Mouse (Mus musculus) inflammation-experienced regulatory T-cells, adult 6 months (primary cell): ENCODE data around the gene Slc7a7. TPM values are rescaled to one million over a fixed set of nuclear protein-coding genes. Genes with fewer than 3 reads are reported as not detected.

ENCODE experiments used
- ATAC-seq: one replicate; pipeline ENCODE4 v1.8.0; 2017
- polyA plus RNA-seq, 3 experiments: library from polyadenylated mRNA; unstranded; fragments of 100-300 nt; shearing (Covaris generic); gene quantifications; one replicate each; pipeline ENCODE4 v1.2.1; 2017

Gene Slc7a7
- polyA plus RNA-seq, 3 experiments from 2014 or later, result 0.42 to 2.5 (median 0.49) TPM

- no peak for ATAC-seq
Measured at GRCm38 (mm10) chr14:54432837-54433830, 15.6 kb upstream of the Slc7a7 start.

GRCm38 (mm10) chr14:54432078-54432836 is 14.7 kb upstream of the Slc7a7 start:
- no peak for ATAC-seq

GRCm38 (mm10) chr14:54431334-54432077 is 13.9 kb upstream of the Slc7a7 start, which contains the start of gene Mmp14:
TSS of gene Mmp14 (plus strand) at chr14:54431612.
- ATAC-seq, result no peak

- no peak for ATAC-seq
Measured at GRCm38 (mm10) chr14:54430406-54431145, 13.0 kb upstream of the Slc7a7 start.

- no peak for ATAC-seq
Measured at GRCm38 (mm10) chr14:54429332-54430093, 11.9 kb upstream of the Slc7a7 start.

DNA sequence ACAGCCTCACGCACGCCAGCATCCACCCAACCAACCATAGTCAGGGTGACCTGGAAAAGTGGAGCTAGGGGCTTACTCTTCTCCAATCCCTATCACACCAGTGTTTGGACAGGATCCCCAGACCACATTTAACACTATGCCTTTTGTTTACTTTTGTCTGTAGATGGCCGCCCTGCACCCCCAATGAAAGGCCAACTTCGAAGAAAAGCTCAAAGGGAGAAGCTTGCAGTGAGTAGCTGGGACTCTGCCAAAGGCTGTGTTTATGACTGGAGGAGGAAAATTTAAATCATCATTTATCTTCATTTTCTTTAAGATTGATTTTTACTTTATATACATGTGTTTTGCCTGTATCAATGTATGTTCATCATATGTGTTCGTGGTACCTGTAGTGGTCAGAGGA is 10.8 kb upstream of the Slc7a7 start:
- ATAC-seq, result no peak

DNA sequence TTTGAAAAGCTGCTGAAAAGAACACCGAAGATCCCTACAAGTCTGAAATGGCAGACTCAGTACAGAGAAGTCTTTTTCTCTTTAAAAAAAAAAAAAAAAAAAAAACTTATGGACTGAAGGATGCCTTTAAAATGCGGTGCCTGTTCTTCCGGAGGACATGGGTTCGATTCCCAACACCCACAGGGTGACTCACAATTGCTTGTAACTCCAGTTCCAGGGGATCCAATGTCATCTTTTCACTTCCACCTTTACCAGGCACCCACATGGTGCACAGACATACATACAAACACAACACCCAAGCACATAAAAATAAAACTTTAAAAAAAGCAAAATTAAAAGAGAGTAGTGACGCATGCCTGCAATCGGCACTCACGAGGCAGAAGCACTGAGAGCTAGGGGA is 10.1 kb upstream of the Slc7a7 start:
- ATAC-seq, result no peak

GRCm38 (mm10) chr14:54426689-54427398 is 9.3 kb upstream of the Slc7a7 start, which contains the start of gene Mrpl52:
TSS of gene Mrpl52 (plus strand) at chr14:54426909.
- peak; percentile 83 for ATAC-seq

GRCm38 (mm10) chr14:54426003-54426688 is 8.6 kb upstream of the Slc7a7 start:
- no peak for ATAC-seq

- no peak for ATAC-seq
Measured at GRCm38 (mm10) chr14:54425540-54425939, 8.0 kb upstream of the Slc7a7 start.

DNA sequence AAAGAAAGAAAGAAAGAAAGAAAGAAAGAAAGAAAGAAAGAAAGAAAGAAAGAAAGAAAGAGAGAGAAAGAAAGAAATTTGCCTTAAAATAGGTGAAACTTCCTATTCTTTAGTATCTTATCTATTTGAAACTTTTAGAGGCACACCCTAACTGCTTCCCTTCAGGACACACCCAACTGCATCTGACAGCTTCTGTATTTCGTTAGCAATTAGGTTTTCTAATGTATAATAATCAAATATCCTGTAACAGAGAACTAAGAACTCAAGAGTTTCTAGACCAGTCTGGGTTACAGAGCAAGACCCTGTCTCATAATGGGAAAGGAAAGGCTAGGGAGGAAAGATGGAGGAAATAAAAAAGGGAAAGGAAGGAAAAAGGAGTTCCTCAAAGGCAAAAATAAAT is 7.1 kb upstream of the Slc7a7 start:
- ATAC-seq, result no peak

DNA sequence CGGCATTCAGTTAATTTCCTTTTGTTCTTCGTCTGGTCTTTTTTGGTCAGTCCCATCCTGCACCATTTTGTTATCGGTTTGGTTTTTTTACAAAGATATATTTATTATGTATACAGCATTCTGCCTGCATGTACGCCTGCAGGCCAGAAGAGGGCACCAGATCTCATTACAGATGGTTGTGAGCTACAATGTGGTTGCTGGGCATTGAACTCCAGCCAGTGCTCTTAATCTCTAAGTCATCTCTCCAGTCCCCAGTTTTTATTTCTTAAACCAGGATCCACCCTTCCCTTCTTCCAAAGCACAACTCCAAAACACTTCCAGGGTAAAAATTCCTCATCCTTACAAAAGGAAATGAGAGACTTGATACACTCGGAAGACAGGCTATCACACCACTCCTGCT is 5.8 kb upstream of the Slc7a7 start:
- no peak for ATAC-seq

- no peak for ATAC-seq
Measured at GRCm38 (mm10) chr14:54421014-54421413, 3.4 kb upstream of the Slc7a7 start.

GRCm38 (mm10) chr14:54416830-54417229 is 750 bp downstream of the Slc7a7 start:
- no peak for ATAC-seq

DNA sequence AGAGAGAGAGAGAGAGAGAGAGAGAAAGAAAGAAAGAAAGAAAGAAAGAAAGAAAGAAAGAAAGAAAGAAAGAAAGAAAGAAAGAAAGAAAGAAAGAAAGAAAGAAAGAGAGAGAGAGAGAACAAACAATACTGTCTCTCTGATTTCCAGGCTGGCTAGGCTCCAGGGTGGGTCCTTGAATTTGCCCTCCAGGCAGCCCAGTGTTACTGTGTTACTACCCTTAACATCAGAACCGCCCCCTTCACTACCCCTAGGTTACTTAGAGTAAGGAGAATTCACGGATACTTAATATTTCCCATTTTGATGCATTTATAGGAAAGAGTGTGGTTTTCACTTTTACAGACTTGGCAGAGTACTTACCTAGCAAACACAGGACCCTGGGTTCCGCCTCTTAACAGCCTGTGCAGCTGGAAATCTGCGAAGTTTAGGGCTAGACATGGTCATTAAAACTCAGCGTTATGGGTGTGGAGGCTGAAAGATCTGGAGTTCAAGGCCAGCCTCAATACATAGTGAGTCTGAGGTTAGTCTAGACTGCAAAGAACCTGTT is 1.3 kb downstream of the Slc7a7 start:
- no peak for ATAC-seq

DNA sequence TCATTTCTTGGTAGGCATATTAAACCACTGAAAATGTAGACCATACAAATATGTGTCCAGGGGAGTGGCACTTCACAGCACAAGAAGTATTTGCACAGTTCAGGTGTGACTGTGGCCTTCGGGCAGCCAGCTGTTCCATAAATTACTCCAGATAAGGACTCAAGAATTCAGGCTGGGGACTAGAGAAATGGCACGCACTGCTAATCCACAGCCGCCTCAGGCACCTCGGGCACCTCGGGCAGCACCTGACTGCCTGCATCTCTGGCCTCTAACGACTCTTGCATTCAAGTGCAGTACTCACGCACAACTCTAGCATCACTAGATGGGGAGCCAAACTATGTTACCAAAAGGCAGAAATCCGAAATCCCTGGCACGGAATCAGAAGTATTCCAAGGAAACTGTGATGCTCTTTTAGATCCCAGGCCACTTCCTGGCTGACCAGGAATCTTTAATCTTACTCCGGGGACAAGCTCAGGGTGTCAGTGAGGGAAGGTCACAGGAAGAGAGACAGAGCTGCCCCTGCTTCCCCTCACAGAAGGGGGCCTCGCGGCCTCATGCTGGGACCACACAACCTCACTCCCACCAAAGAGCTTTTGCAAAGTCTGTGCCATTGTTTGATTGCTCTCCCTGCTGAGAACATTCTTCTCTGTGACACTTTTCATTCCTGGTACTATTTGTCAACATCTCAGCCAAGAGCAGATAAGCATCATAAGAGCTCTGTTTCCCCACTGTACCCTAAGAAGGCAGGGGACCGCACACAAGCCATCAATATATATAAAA is 2.1 kb downstream of the Slc7a7 start:
- no peak for ATAC-seq

- ATAC-seq, result no peak
Measured at GRCm38 (mm10) chr14:54413877-54414700, 3.5 kb downstream of the Slc7a7 start.
